Mouse (Mus musculus) hindbrain, embryonic 14.5 days (tissue): Measurements from ENCODE around the gene Mapkapk3. TPM values are rescaled to one million over a fixed set of nuclear protein-coding genes. Genes with fewer than 3 reads are reported as not detected.

Experiments used
- ATAC-seq: fragments of 200-750 bp; cut with Nextera tagmentation; 2 replicates; pipeline ENCODE4 v1.8.0; 2017; ENCODE audit warnings: moderate number of reproducible peaks, mild to moderate bottlenecking, moderate TSS enrichment, moderate library complexity; ENCODE audit not compliant: low FRiP score
- DNase-seq: peaks from one replicate; pipeline ENCODE4 v3.0.0-alpha.2; 2015; ENCODE audit warnings: low spot score
- H3K27ac ChIP-seq: fragments of 300-500 bp; sonication (generic); 2 replicates; pipeline ENCODE4 v1.5.1; 2014; ENCODE audit warnings: mild to moderate bottlenecking, moderate library complexity
- H3K27me3 ChIP-seq: fragments of 300-500 bp; sonication (generic); 2 replicates; pipeline ENCODE4 v1.6.1; 2014; ENCODE audit warnings: mild to moderate bottlenecking, low read length, mixed read lengths; ENCODE audit not compliant: control insufficient read depth, insufficient read depth
- H3K36me3 ChIP-seq: fragments of 300-500 bp; sonication (generic); replicated peaks from 2 replicates; pipeline ENCODE4 v1.6.1; 2014; ENCODE audit not compliant: control insufficient read depth, insufficient read depth
- H3K4me1 ChIP-seq: fragments of 300-500 bp; sonication (generic); replicated peaks from 2 replicates; pipeline ENCODE4 v1.6.1; 2014; ENCODE audit warnings: antibody characterized with exemption, low read length, mixed read lengths; ENCODE audit not compliant: control insufficient read depth, insufficient read depth
- H3K4me2 ChIP-seq: fragments of 300-500 bp; sonication (generic); replicated peaks from 2 replicates; pipeline ENCODE4 v1.6.1; 2014; ENCODE audit warnings: mild to moderate bottlenecking, moderate library complexity
- H3K4me3 ChIP-seq: fragments of 300-500 bp; sonication (generic); replicated peaks from 2 replicates; pipeline ENCODE4 v1.5.1; 2014; ENCODE audit warnings: mild to moderate bottlenecking, low read length
- H3K9ac ChIP-seq: fragments of 300-500 bp; sonication (generic); 2 replicates; pipeline ENCODE4 v1.6.1; 2014
- H3K9me3 ChIP-seq: fragments of 300-500 bp; sonication (generic); 2 replicates; pipeline ENCODE4 v1.6.1; 2016; ENCODE audit warnings: low read length; ENCODE audit not compliant: control insufficient read depth
- WGBS: fragments of 180-500 bp; shearing (Covaris S2); extraction: QIAGEN DNeasy Blood & Tissue Kit; methylation state at CpG from one replicate; pipeline ENCODE4 v1.1.7; 2014; 5-methylcytosine and 5-hydroxymethylcytosine counted together
- polyA plus RNA-seq: library from polyadenylated mRNA; unstranded; fragments of >200 nt; fragmentation: Nextera tagmentation; extraction: Ambion mirVana; gene quantifications from 2 replicates; pipeline ENCODE4 v1.2.1, GENCODE M21; 2014

Mapkapk3 gene
- polyA plus RNA-seq, 1 experiment from 2014 or later, result 2.3 TPM

GRCm38 (mm10) chr9:107250416-107251337, 39.0 kb downstream of the Mapkapk3 start:
- Histone ChIP-seq H3K27me3 (no peaks in the 10 kb centered on the region), H3K4me2 (no peak overlapping the region), H3K4me3 (no peak overlapping the region), H3K4me1 (peaks cover 28% of the 10 kb centered on the region), H3K9me3 (no peaks in the 10 kb centered on the region), H3K27ac (no peak overlapping the region), H3K36me3 (no peaks in the 10 kb centered on the region), H3K9ac (no peak overlapping the region)
- WGBS, result 84% methylated on average over 14 of the region's 14 CpGs
- ATAC-seq (no peak), DNase-seq (no peak)

GRCm38 (mm10) chr9:107249154-107249553, 40.5 kb downstream of the Mapkapk3 start:
- no peak for ATAC-seq

GRCm38 (mm10) chr9:107246170-107246569, 43.5 kb downstream of the Mapkapk3 start:
- Histone ChIP-seq H3K36me3 (no peaks in the 10 kb centered on the region), H3K4me3 (no peak overlapping the region), H3K27me3 (no peaks in the 10 kb centered on the region), H3K4me1 (no peaks in the 10 kb centered on the region), H3K27ac (no peak overlapping the region), H3K9me3 (no peaks in the 10 kb centered on the region), H3K4me2 (no peak overlapping the region), H3K9ac (no peak overlapping the region)
- ATAC-seq, result no peak
- 67% methylated on average over 4 of the region's 4 CpGs for WGBS
- no peak for DNase-seq

More at GRCm38 (mm10) chr9:107249154-107249553, 40.5 kb downstream of the Mapkapk3 start:
- H3K27me3 ChIP-seq, result no peaks in the 10 kb centered on the region
- no peak for DNase-seq
- no peaks in the 10 kb centered on the region for H3K9me3 ChIP-seq
- peaks cover 13% of the 10 kb centered on the region; the same call in 1 of the 2 replicates for H3K4me1 ChIP-seq
- no peak overlapping the region for H3K4me3 ChIP-seq
- H3K9ac ChIP-seq, result no peak overlapping the region
- H3K4me2 ChIP-seq, result no peak overlapping the region
- WGBS, result 71% methylated on average over 6 of the region's 6 CpGs
- no peak overlapping the region for H3K27ac ChIP-seq
- no peaks in the 10 kb centered on the region for H3K36me3 ChIP-seq

GRCm38 (mm10) chr9:107245311-107245710, 44.4 kb downstream of the Mapkapk3 start:
- no peaks in the 10 kb centered on the region for H3K9me3 ChIP-seq
- H3K4me1 ChIP-seq, result no peaks in the 10 kb centered on the region
- WGBS, result 90% methylated on average over 4 of the region's 4 CpGs
- H3K27me3 ChIP-seq, result no peaks in the 10 kb centered on the region
- H3K4me3 ChIP-seq, result no peak overlapping the region
- no peak overlapping the region for H3K9ac ChIP-seq
- DNase-seq, result no peak
- H3K4me2 ChIP-seq, result no peak overlapping the region
- H3K27ac ChIP-seq, result no peak overlapping the region
- no peaks in the 10 kb centered on the region for H3K36me3 ChIP-seq
- ATAC-seq, result no peak

- H3K4me1 ChIP-seq, result 0 out of 2 replicates have a peak, but pooled peaks cover 4% of the 10 kb centered on the region
- no peak overlapping the region for H3K27ac ChIP-seq
- H3K4me2 ChIP-seq, result no peak overlapping the region
- WGBS, result 73% methylated on average over 5 of the region's 5 CpGs
- no peak overlapping the region for H3K4me3 ChIP-seq
- peaks cover 38% of the 10 kb centered on the region for H3K27me3 ChIP-seq
- ATAC-seq (no peak), DNase-seq (no peak)
- no peak overlapping the region for H3K9ac ChIP-seq
- no peaks in the 10 kb centered on the region for H3K36me3 ChIP-seq
- no peaks in the 10 kb centered on the region for H3K9me3 ChIP-seq
Observed at GRCm38 (mm10) chr9:107236151-107236550, 53.5 kb downstream of the Mapkapk3 start.

GRCm38 (mm10) chr9:107235261-107235660, 54.4 kb downstream of the Mapkapk3 start:
- no peak for DNase-seq

GRCm38 (mm10) chr9:107232140-107232539, 57.5 kb downstream of the Mapkapk3 start:
- ATAC-seq (peak; percentile 16; the same call in 1 of the 2 replicates), DNase-seq (peak; percentile 38)
- peak overlapping the region; percentile 98 for H3K9ac ChIP-seq
- peaks cover 15% of the 10 kb centered on the region for H3K4me1 ChIP-seq
- 19% methylated on average over 9 of the region's 9 CpGs for WGBS
- H3K36me3 ChIP-seq, result no peaks in the 10 kb centered on the region
- peaks cover 41% of the 10 kb centered on the region for H3K27me3 ChIP-seq
- H3K4me3 ChIP-seq, result peak overlapping the region; percentile 82
- H3K9me3 ChIP-seq, result no peaks in the 10 kb centered on the region
- peak overlapping the region; percentile 96 for H3K27ac ChIP-seq
- peak overlapping the region; percentile 56 for H3K4me2 ChIP-seq

More at GRCm38 (mm10) chr9:107235261-107235660, 54.4 kb downstream of the Mapkapk3 start:
- Histone ChIP-seq H3K4me1 (peaks cover 5% of the 10 kb centered on the region; the same call in 1 of the 2 replicates), H3K9ac (no peak overlapping the region), H3K4me2 (no peak overlapping the region), H3K4me3 (no peak overlapping the region), H3K36me3 (no peaks in the 10 kb centered on the region), H3K9me3 (no peaks in the 10 kb centered on the region), H3K27me3 (peaks cover 38% of the 10 kb centered on the region), H3K27ac (no peak overlapping the region)
- no peak for ATAC-seq
- 76% methylated on average over 5 of the region's 5 CpGs for WGBS

GRCm38 (mm10) chr9:107231539-107232139, 58.0 kb downstream of the Mapkapk3 start, which contains the start of gene Dock3:
TSS of gene Dock3 (minus strand) at chr9:107231909.
- peaks cover 37% of the 10 kb centered on the region for H3K27me3 ChIP-seq
- peak within 1 kb of the TSS; percentile 82 for H3K4me3 ChIP-seq
- peak within 1 kb of the TSS; percentile 56 for H3K4me2 ChIP-seq
- H3K4me1 ChIP-seq, result peaks cover 15% of the 10 kb centered on the region
- no peaks in the 10 kb centered on the region for H3K36me3 ChIP-seq
- H3K27ac ChIP-seq, result peak within 1 kb of the TSS; percentile 96
- WGBS, result under 1% methylated on average over 70 of the region's 87 CpGs
- H3K9ac ChIP-seq, result peak within 1 kb of the TSS; percentile 98
- H3K9me3 ChIP-seq, result no peaks in the 10 kb centered on the region
- peak; percentile 91 for ATAC-seq
- DNase-seq, result peak; percentile 91

GRCm38 (mm10) chr9:107230991-107231538, 58.6 kb downstream of the Mapkapk3 start:
- WGBS, result 2% methylated on average over 29 of the region's 50 CpGs
- H3K4me2 ChIP-seq, result peak overlapping the region; percentile 56
- peak; percentile 74 for DNase-seq
- peak; percentile 84 for ATAC-seq
- H3K4me3 ChIP-seq, result peak overlapping the region; percentile 82
- peaks cover 15% of the 10 kb centered on the region for H3K4me1 ChIP-seq
- no peaks in the 10 kb centered on the region for H3K36me3 ChIP-seq
- H3K9ac ChIP-seq, result peak overlapping the region; percentile 98
- H3K27me3 ChIP-seq, result peaks cover 31% of the 10 kb centered on the region
- H3K9me3 ChIP-seq, result no peaks in the 10 kb centered on the region
- H3K27ac ChIP-seq, result peak overlapping the region; percentile 96
